Mouse (Mus musculus) megakaryocyte-erythroid progenitor cell, adult 5-6 weeks (primary cell): ENCODE measurements around the gene Aldh3b1. TPM values are rescaled to one million over a fixed set of nuclear protein-coding genes. Genes with fewer than 3 reads are reported as not detected.
A peak's percentile ranks its signal among the peaks of the same experiment; 100 is the strongest.

Source experiments
- ATAC-seq: replicated peaks from 2 replicates; pipeline ENCODE4 v1.8.0; 2016; ENCODE audit warnings: mild to moderate bottlenecking, inconsistent platforms; ENCODE audit not compliant: severe bottlenecking, poor library complexity, low FRiP score, low TSS enrichment
- total RNA-seq, 2 experiments: library from RNA; stranded (forward) in 1 of 2; stranded (reverse) in 1 of 2; fragments of 200-1000, 215-1000 nt in 1 of 2; fragments of >200 nt in 1 of 2; fragmentation: Nextera tagmentation in 1 of 2; gene quantifications; 2 replicates each; pipeline ENCODE4 v1.2.3; 2014 to 2017

The Aldh3b1 gene
- total RNA-seq, 2 experiments from 2014 or later = 3.9 TPM; not detected in 1

DNA sequence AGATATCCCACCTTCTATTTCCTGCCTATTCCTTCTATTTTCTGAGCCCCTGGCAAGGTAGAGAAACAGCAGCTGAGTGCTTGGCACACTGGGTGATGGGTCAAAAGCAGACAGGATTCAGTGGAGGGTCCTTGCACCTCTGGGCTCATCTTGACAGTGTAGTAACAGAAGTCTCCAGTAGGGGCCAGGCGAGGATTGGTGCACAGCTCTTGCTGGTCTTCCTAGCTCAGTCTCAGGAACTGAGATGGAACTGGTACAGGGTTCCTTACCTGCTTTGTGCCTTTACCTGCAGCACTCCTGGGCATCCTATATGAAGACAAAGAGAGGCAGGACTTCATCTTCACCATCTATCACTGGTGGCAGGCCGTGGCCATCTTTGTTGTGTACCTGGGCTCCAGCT, 17.1 kb upstream of the Aldh3b1 start:
- ATAC-seq = peak; percentile 49; the same call in 1 of the 2 replicates

DNA sequence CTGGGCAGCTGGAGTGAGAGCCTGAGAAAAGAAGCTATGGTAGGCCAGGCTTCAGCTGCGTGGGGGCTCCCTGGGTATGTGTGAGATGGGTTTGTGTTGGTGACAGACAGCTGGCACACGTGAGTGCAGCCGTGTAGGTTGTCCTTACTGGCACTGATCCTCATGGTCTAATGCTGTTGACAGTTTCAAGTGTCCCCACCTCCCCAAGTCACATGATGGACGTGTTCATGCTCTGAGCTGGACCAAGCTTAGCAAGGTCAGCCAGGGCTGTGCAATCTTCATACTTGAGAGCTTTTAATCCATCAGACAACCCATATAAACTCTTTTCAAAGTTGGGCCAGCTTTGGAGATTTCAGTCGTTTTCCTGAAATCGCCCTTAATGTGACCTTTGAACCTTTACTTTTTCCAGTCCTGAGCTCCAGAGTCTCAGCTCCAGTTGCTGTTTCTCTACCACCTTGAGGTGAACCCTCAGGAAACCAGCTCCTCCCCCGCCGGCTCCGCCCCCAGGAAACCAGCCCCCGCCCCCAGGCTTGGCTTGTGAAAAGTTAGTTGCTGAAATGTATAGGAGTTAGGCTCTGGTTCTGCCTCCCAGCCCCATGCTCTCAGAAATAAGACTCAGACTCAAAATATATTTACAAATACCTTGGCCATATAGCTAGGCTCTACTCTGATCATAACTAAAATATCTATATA, 16.4 kb upstream of the Aldh3b1 start:
- no peak for ATAC-seq

DNA sequence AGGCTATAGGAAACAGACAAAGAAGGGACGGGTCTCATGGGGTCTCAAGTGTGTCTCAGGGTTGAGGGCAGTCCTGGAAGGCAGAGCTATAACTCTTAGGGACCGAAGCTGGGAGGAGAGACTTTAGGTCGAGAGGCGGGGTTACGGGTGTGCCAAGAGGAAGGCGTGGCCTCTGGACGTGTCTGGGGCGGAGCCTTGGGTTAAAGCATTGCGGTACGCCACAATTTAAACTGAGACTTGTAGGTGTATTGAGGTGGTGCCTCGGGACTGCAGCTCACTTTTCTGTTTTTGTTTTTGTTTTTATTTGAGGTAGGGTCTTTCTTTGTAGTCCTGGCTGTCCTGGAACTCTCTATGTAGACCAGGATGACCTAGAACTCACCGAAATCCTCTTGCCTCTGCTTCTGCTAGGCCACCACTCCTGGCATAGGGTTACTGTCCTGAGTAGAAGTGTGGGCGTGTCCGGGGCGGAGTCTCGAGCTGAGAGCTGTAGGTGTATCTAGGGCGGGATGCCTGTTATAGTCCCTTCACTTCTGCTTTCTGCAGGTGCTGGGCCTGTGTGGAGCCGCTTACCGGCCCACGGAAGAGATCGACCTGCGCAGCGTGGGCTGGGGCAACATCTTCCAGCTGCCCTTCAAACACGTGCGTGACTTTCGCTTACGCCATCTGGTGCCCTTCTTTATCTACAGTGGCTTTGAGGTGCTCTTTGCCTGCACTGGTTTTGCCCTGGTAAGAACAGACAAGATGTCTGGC, 13.6 kb upstream of the Aldh3b1 start:
- ATAC-seq = peak; percentile 84

DNA sequence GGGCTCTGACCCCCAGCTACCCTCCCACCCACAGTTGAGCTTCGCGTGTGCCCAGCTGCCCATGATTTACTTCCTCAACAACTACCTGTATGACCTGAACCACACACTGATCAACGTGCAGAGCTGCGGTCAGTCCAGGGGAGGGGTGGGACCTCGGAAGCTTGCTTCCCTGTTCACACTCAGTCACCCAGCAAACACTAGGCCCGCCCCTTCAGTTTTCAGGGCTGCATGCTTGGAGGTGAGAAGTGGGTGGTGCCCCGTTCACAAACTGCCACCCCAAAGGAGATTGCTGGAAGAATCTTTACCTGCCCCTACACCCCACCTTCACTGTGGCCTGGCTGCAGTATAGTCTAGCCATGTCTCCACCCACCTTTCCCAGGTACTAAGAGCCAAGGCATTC, 12.7 kb upstream of the Aldh3b1 start:
- ATAC-seq = no peak

DNA sequence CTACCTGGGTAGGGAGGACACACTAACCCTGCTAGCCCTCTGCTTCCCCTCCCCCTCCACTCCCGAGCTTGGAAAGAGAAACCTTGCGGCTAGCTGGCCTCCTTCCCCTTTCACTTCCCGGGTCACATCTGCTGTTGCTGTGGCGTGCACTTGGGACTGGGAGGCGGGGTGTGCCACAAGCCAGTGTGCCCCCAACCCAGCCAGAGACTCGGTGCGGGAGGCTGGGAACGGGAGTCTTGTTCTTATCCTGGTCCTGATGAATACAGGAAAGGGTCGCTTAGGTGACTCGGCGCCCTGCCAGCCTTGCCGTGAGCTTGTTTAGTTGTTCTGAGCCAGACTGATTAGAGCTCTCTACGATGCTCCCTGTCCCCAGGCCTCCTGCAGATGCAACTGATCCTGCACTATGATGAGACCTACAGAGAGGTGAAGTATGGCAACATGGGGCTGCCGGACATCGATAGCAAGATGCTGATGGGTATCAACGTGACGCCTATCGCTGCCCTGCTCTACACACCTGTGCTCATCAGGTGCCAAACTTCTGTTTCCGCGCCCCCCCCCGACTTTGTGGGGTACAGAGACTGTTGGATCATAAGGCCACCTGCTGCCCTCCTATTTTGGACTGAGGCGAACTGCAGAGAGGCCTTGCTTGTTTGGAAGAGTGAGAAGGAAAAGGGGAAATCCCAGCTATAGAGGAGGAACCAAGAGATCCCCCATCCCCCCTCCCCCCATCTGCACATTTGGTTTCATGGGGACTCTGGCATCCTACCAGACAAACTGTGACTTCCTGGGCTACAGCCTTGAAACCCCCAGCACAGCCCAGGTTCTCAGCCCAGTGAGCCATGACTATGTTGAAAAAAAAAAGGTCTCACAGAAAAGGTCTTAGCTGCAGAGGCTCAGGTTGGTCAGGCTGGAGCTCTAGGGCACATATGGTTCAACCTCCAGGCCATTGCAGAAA, 6.6 kb upstream of the Aldh3b1 start:
- peak; percentile 53 for ATAC-seq

DNA sequence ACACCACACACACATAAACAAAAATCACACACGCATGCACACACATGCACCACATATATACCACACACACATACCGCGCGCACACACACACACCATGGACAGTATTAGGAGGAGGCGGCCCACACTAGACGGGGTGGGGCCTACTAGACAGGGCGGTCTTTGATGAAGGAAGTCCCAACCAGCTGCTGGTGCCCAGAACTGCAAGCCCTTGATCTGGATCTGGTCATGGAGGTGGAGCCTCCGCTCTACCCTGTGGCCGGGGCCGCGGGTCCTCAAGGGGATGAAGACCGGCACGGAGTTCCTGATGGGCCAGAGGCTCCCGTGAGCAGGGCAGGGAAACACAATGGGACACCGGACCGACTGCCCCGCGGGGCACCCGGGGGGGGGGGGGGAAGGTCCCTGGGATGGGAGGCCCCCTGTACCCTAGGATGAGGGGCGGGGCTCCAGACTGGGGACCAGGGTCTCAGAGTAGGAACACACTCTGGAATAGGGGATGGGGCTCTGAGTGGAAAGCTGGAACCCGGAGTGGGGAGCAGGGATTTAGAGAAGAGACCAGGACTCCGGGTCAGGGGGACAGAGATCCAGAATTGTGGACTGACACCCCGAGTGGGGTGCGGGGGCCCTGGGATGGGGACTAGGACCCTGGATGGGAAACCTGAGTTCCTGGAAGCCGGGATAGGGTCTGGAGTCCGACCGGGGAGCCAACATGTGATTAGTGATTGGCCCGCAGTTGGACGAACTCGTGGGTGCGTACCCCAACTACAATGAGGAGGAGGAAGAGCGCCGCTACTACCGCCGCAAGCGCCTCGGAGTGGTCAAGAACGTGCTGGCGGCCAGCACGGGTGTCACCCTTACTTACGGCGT, 5.7 kb upstream of the Aldh3b1 start, which contains the start of gene Unc93b1:
Gene Unc93b1, plus strand, starts transcription at position 155 of the 864 bp plus-strand sequence.
- ATAC-seq = peak; percentile 91

DNA sequence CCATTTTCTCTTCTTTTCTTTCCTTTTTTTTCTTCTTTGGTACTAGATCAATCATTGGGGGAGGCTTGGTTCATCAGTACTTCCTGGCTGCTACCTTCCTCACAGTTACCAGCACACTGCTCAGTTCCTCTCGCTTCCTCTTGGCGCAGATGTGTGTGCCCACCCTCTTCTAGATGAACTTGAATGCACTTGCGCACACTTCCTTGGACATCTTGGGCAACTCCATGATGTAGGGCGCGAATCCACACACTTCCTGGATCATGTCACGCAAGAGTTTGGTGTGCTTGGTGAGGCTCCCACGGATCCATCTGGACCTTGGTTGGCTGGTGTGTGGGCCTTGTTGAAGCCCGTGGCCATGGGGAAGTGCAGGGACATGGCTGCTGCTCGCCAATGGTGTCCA, 2.1 kb upstream of the Aldh3b1 start:
- ATAC-seq = no peak

DNA sequence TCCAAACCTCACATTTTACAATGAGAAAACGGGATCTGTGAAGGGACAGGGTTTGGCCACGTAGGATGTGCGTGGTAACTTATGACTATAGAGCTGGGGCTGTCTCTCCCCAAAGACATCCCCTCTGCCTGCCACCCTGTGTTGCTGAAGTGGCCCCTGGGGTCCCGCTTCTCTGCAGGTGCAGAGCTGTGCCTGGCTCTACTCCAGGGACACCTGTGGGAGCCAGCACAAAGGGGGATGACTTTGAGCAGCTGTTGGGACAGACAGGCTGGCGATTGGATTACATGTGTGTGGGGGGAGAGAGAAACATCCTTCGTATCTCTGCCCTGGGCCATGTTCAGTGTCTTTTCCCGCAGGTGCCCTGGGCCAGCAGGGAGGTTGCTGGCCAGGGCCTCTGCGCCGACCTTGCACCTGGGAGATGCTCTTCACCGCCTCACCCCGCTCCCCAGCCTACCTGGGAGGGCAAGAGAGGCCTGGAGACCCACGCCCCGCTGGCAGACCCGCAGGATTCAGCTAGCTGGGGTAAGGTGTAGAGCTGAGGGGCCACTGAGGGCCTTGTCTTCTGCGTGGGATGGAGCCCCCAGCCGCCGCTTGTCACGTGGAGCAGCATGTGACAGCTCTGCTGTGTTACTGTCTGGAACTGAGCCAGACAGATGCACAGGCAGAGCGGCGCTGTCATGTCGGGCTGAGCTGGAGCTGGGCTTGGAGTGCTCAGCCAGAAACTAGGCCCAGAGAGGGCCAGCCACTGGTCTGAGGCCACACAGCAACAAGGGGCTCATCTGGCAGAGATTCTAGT, 852 bp upstream of the Aldh3b1 start:
- ATAC-seq = no peak

DNA sequence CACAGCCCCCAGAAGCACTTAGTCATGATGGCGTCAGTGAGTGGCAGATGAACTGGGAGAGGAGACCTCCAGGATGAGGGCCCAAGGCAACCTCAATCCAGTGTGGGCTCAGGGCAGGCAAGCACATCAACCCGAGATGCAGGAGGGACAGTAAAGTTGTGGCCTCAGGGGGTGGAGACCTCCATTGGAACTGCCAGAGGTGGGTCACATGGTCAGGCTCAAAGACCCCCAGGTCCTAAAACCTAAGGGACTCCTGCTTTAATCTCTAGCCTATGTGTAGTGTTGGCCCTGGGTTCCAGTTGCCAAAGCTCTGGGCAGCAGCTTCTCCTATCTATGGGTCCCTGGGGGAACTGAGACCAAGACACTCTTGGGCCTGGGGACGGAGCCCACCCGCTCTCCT, 829 bp downstream of the Aldh3b1 start:
- no peak for ATAC-seq

DNA sequence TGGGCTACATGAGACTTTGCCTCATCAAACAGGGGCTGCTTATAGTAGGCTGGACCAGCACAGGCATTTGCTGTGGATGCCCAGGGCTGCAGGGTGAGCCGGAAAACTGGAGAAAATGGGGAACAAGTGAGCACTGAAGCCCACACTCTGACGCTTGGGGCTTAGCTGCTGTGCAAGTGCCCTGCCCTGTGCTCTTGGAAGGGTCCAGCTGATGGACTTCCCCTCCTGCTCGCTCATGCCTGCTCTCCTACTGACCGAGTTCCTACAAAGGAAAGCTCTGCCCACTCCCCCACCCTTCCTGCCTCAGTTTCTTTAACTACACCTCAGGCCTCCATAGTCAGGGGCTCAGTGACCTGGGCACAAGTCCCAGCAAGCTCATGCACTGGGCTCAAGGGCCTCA, 1.6 kb downstream of the Aldh3b1 start:
- no peak for ATAC-seq

DNA sequence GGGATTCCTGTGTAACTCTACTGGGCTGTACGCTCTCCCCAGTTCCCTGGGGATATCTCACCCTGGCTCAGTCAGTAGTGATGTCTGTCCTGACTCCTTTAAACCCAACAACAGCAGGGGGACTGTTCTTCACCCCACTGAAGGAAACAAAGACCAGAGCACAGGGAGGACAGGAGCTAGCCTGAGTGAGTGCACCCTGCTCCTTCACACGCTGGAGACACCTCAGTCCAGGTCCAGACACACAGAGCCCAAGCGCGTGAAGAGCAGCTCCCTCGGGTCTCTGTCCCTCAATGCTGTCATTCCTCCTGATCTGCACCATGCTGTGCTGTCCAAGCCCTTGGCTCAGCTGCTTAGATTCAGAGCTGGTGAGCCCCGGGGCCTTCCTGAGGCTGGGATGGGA, 2.9 kb downstream of the Aldh3b1 start:
- ATAC-seq = no peak

DNA sequence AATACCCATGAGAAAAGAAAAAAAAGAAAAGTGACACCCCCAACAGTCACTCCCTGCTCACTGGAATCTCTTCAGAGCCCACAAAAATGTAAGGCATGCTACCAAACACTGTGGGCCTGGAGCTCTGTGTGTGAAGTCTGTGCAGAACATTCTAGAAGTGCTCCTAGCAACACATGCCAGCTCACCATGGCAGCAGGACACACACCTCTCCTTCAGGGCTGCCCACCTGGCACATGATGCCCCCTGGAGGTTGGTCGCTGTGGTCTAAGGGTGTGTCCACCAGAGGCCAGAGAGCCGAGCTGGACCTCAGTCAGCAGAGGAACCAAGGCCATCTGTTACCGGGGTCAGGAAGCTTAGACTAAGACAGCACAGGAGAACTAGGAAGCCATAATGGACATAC, 3.3 kb downstream of the Aldh3b1 start:
- ATAC-seq = no peak

DNA sequence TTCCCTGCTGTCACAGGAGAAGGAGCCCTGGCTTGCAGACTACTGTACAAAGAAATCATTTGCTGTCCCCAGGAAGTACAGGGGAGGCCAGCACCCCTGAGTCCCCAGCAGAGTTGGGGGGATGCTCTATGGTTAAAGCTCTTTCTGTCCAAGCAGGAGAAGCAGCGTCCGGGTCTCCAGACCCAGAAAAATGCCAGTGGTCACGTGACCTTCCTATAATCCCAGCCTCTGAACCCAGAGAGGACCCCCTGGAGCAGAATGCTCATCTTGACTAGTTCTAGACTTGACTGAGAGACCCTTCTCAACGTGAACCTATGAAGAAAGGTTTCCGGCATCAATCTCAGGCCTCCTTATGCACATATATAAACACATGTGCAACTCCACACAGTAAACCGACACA, 3.7 kb downstream of the Aldh3b1 start:
- no peak for ATAC-seq

DNA sequence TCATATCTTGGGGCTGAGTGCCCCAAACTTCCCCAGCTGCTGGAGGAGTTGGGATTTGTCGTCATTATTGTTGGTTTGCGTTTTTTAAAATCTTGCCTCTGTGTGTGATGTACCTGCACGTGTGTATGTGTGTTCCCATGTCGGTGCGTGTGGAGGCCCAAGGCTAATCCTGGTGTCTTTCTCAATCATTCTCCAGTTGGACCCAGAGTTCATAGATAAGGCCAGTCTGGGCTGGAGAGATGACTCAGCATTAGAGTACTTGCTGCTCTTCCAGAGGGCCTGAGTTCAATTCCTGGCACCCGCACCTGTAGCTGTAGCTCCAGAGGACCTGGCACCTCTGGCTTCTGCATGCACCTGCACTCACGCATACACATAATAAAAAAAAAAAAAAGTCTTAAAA, 4.7 kb downstream of the Aldh3b1 start:
- ATAC-seq = no peak

DNA sequence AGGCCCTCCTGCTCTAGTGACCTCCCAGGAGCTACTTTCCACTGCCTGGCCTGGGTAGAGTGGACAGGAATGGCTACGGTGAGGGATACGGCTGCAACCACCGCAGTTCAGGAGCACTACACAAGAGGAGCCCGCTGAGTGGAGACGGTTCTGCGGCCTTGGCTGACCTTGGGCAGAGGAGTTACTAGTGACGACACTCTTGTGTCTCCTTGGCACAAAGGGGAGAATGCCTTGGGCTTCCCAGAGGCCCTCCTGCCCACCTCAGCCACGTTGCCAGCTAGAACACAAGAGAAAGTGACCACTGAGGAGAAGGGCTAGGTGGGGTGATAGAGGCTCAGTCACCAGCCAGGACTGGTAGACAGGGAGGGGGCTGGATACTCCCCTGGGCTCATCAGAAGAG, 5.4 kb downstream of the Aldh3b1 start:
- no peak for ATAC-seq

DNA sequence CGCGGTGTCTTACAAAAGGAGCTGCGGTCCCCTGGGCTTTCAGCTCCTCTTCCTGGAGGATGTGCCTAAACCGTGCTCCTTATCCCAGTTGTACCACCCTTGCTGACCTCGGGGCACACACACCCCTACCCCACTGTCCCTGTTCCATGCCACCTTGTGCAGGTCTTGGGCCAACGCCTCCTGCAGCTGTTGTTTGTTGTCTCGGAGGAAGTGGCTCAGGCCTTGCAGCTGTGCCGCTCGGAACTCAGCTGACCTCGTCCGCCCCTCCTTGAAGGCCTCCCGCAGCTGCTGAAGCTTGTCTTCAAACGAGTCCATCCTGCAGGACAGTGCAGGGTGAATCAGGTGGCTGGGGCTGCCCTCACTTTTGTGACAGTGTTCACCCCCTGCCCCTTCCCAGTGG, 6.0 kb downstream of the Aldh3b1 start:
- ATAC-seq = no peak

DNA sequence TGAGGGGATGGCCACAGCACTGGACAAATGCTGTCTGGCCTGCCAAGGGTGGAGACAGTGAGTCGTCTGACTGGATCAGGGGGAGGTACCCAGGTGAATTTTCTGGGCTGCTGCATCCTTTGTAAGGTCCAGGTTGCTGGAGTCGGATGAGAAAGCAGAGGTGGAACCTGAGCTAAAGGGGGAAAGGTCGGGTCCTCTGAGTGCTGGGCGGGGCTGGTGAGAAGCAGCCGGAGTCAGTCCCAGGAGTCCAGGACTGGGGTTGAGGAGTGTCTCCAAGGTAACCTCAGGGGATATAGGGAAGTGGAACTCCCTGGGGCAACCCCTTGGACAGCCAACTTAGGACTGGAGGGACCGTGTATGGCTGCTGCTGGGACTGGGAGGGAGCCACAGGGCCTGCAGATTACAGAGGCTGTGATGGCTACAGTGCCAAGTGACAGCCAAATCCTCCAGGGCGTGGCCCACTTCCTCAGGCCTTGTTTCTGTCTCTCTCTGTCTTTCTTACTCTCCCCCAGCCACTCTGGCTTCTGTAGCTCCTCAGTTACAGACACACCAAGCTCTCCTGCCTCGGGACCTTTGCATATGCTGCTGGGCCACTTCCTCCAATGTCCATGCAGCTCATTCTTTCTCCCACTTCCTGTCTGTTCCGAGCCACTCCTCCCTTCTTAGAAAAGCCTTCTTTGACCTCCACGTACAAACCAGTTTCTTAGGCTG, 6.8 kb downstream of the Aldh3b1 start:
- ATAC-seq = 0 out of 2 replicates have a peak, but pooled peaks have one; percentile 42

DNA sequence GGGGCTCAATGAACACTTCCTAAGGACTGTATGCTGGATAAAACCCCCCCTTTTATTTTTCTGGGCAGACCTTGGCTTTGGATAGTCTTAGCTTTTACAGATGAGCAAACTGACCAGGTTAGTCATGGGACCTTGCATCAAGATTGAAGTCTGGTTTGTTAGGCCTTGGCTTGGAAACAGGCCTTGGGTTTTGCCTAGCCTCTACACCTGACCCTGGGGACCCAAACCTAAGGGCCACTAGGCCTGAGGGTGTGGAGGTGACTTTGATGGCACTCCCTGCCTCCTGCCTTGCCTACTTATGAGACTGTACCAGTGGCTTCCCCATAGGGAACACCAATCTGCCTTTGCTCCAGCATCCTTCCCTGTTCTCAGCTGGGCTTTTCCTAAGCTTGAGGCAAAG, 9.7 kb downstream of the Aldh3b1 start:
- no peak for ATAC-seq
